Mouse (Mus musculus): ENCODE measurements around the gene Tmem117. TPM values are rescaled to one million over a fixed set of nuclear protein-coding genes. Genes with fewer than 3 reads are reported as not detected.

The Tmem117 gene
- total and polyA plus RNA-seq, 3 experiments = 3.0 to 12.6 (median 12.5) TPM

- intact Hi-C loops (cut with DNase I) = no loop called here
Observed at GRCm38 (mm10) chr15:94981798-94982197, 352.8 kb downstream of the Tmem117 start.

GRCm38 (mm10) chr15:94995352-94995751 is 366.3 kb downstream of the Tmem117 start:
- intact Hi-C loops (cut with DNase I) = no loop called here
- Histone ChIP-seq H3K4me1 (ENCODE audit: control insufficient read depth, insufficient read depth, low read length) (no peaks in the 10 kb centered on the region), H3K27me3 (ENCODE audit: control insufficient read depth, insufficient read depth, low read length) (no peaks in the 10 kb centered on the region), H3K36me3 (ENCODE audit: control insufficient read depth, insufficient read depth, low read length) (no peaks in the 10 kb centered on the region), H3K9ac (ENCODE audit: low read depth, low read length) (no peak overlapping the region), H3K27ac (no peak overlapping the region), H3K4me3 (no peak overlapping the region), H3K79me2 (replicated peaks; ENCODE audit: control insufficient read depth, insufficient read depth, low read length) (no peaks in the 10 kb centered on the region)
- no peak for DNase-seq
- WGBS = 93% methylated on average over 9 of the region's 9 CpGs
- TF ChIP-seq EP300 (IDR thresholded peaks at IDR 0.05; ENCODE audit: insufficient read depth, low read depth, low read length) = no peak
- TF ChIP-seq CTCF (IDR thresholded peaks at IDR 0.05) = no peak
- no peak for TF ChIP-seq POLR2A (IDR thresholded peaks at IDR 0.05; ENCODE audit: insufficient read depth, low read depth, low read length)

More at GRCm38 (mm10) chr15:94981798-94982197, 352.8 kb downstream of the Tmem117 start:
- no peak overlapping the region for H3K9ac ChIP-seq (ENCODE audit: low read depth, low read length)
- TF ChIP-seq POLR2A (IDR thresholded peaks at IDR 0.05; ENCODE audit: insufficient read depth, low read depth, low read length) = no peak
- no peak for TF ChIP-seq EP300 (IDR thresholded peaks at IDR 0.05; ENCODE audit: insufficient read depth, low read depth, low read length)
- TF ChIP-seq CTCF (IDR thresholded peaks at IDR 0.05) = no peak
- H3K27me3 ChIP-seq (ENCODE audit: control insufficient read depth, insufficient read depth, low read length) = no peaks in the 10 kb centered on the region
- no peak overlapping the region for H3K4me3 ChIP-seq
- no peak overlapping the region for H3K27ac ChIP-seq
- no peak for DNase-seq
- no peaks in the 10 kb centered on the region for H3K79me2 ChIP-seq (replicated peaks; ENCODE audit: control insufficient read depth, insufficient read depth, low read length)
- WGBS = 70% methylated on average over 4 of the region's 4 CpGs
- H3K36me3 ChIP-seq (ENCODE audit: control insufficient read depth, insufficient read depth, low read length) = no peaks in the 10 kb centered on the region
- H3K4me1 ChIP-seq (ENCODE audit: control insufficient read depth, insufficient read depth, low read length) = no peaks in the 10 kb centered on the region

- H3K36me3 ChIP-seq (ENCODE audit: control insufficient read depth, insufficient read depth, low read length) = no peaks in the 10 kb centered on the region
- H3K27me3 ChIP-seq (ENCODE audit: control insufficient read depth, insufficient read depth, low read length) = no peaks in the 10 kb centered on the region
- no peak overlapping the region for H3K4me3 ChIP-seq
- 77% methylated on average over 8 of the region's 8 CpGs for WGBS
- intact Hi-C loops (cut with DNase I) = no loop called here
- no peak overlapping the region for H3K27ac ChIP-seq
- TF ChIP-seq CTCF (IDR thresholded peaks at IDR 0.05) (no peak), POLR2A (IDR thresholded peaks at IDR 0.05; ENCODE audit: insufficient read depth, low read depth, low read length) (no peak), EP300 (IDR thresholded peaks at IDR 0.05; ENCODE audit: insufficient read depth, low read depth, low read length) (no peak)
- no peaks in the 10 kb centered on the region for H3K79me2 ChIP-seq (replicated peaks; ENCODE audit: control insufficient read depth, insufficient read depth, low read length)
- no peaks in the 10 kb centered on the region for H3K4me1 ChIP-seq (ENCODE audit: control insufficient read depth, insufficient read depth, low read length)
- no peak for DNase-seq
- no peak overlapping the region for H3K9ac ChIP-seq (ENCODE audit: low read depth, low read length)
Observed at GRCm38 (mm10) chr15:95005121-95005824, 376.2 kb downstream of the Tmem117 start.

- Histone ChIP-seq H3K9ac (ENCODE audit: low read depth, low read length) (no peak overlapping the region), H3K27ac (no peak overlapping the region), H3K36me3 (ENCODE audit: control insufficient read depth, insufficient read depth, low read length) (no peaks in the 10 kb centered on the region), H3K27me3 (ENCODE audit: control insufficient read depth, insufficient read depth, low read length) (no peaks in the 10 kb centered on the region), H3K4me1 (ENCODE audit: control insufficient read depth, insufficient read depth, low read length) (no peaks in the 10 kb centered on the region), H3K79me2 (replicated peaks; ENCODE audit: control insufficient read depth, insufficient read depth, low read length) (no peaks in the 10 kb centered on the region), H3K4me3 (no peak overlapping the region)
- DNase-seq = no peak
- intact Hi-C loops (cut with DNase I) = no loop called here
- WGBS = 60% methylated on average over 7 of the region's 7 CpGs
- TF ChIP-seq POLR2A (IDR thresholded peaks at IDR 0.05; ENCODE audit: insufficient read depth, low read depth, low read length) = no peak
- no peak for TF ChIP-seq CTCF (IDR thresholded peaks at IDR 0.05)
- no peak for TF ChIP-seq EP300 (IDR thresholded peaks at IDR 0.05; ENCODE audit: insufficient read depth, low read depth, low read length)
Observed at GRCm38 (mm10) chr15:95022251-95022650, 393.2 kb downstream of the Tmem117 start.

- no peak for DNase-seq
- no peak for TF ChIP-seq EP300 (IDR thresholded peaks at IDR 0.05; ENCODE audit: insufficient read depth, low read depth, low read length)
- TF ChIP-seq POLR2A (IDR thresholded peaks at IDR 0.05; ENCODE audit: insufficient read depth, low read depth, low read length) = no peak
- TF ChIP-seq CTCF (IDR thresholded peaks at IDR 0.05) = no peak
- Histone ChIP-seq H3K27me3 (ENCODE audit: control insufficient read depth, insufficient read depth, low read length) (no peaks in the 10 kb centered on the region), H3K9ac (ENCODE audit: low read depth, low read length) (no peak overlapping the region), H3K4me3 (no peak overlapping the region), H3K79me2 (replicated peaks; ENCODE audit: control insufficient read depth, insufficient read depth, low read length) (no peaks in the 10 kb centered on the region), H3K36me3 (ENCODE audit: control insufficient read depth, insufficient read depth, low read length) (no peaks in the 10 kb centered on the region), H3K27ac (no peak overlapping the region), H3K4me1 (ENCODE audit: control insufficient read depth, insufficient read depth, low read length) (no peaks in the 10 kb centered on the region)
- WGBS = 49% methylated on average over 6 of the region's 6 CpGs
- intact Hi-C loops (cut with DNase I) = no loop called here
Observed at GRCm38 (mm10) chr15:95024401-95024800, 395.4 kb downstream of the Tmem117 start.

- no peaks in the 10 kb centered on the region for H3K4me1 ChIP-seq (ENCODE audit: control insufficient read depth, insufficient read depth, low read length)
- no peaks in the 10 kb centered on the region for H3K27me3 ChIP-seq (ENCODE audit: control insufficient read depth, insufficient read depth, low read length)
- TF ChIP-seq CTCF (IDR thresholded peaks at IDR 0.05) = no peak
- TF ChIP-seq EP300 (IDR thresholded peaks at IDR 0.05; ENCODE audit: insufficient read depth, low read depth, low read length) = no peak
- no peak for TF ChIP-seq POLR2A (IDR thresholded peaks at IDR 0.05; ENCODE audit: insufficient read depth, low read depth, low read length)
- intact Hi-C loops (cut with DNase I) = no loop called here
- H3K27ac ChIP-seq = no peak overlapping the region
- no peak overlapping the region for H3K9ac ChIP-seq (ENCODE audit: low read depth, low read length)
- no peaks in the 10 kb centered on the region for H3K36me3 ChIP-seq (ENCODE audit: control insufficient read depth, insufficient read depth, low read length)
- WGBS = 84% methylated on average over 13 of the region's 13 CpGs
- no peaks in the 10 kb centered on the region for H3K79me2 ChIP-seq (replicated peaks; ENCODE audit: control insufficient read depth, insufficient read depth, low read length)
- DNase-seq = no peak
- H3K4me3 ChIP-seq = no peak overlapping the region
Observed at GRCm38 (mm10) chr15:95028862-95029486, 399.9 kb downstream of the Tmem117 start.

All from heart, adult 2 months (tissue).